Mouse (Mus musculus) kidney, postnatal 0 days (tissue): Measurements from ENCODE around the gene Slc4a1. TPM values are rescaled to one million over a fixed set of nuclear protein-coding genes. Genes with fewer than 3 reads are reported as not detected.
A peak's percentile ranks its signal among the peaks of the same experiment; 100 is the strongest.
"Not testable (repeated sequence)": the region's sequence is repeated elsewhere in the genome, so short reads cannot be mapped to it uniquely, and the experiment has no call there.

ENCODE experiments used
- ATAC-seq: fragments of 200-750 bp; cut with Nextera tagmentation; replicated peaks from 2 replicates; pipeline ENCODE4 v1.8.0; 2017; ENCODE audit warnings: low read depth, moderate number of reproducible peaks, moderate TSS enrichment, moderate library complexity; ENCODE audit not compliant: low FRiP score
- DNase-seq: peaks from one replicate; pipeline ENCODE4 v3.0.0-alpha.2; 2016; ENCODE audit warnings: low spot score
- H3K27ac ChIP-seq: fragments of 300-500 bp; sonication (generic); 2 replicates; pipeline ENCODE4 v1.5.1; 2014; ENCODE audit warnings: mild to moderate bottlenecking
- H3K27me3 ChIP-seq: fragments of 300-500 bp; sonication (generic); 2 replicates; pipeline ENCODE4 v1.6.1; 2014; ENCODE audit warnings: low read length, mixed read lengths; ENCODE audit not compliant: insufficient read depth
- H3K36me3 ChIP-seq: fragments of 300-500 bp; sonication (generic); 2 replicates; pipeline ENCODE4 v1.6.1; 2014; ENCODE audit warnings: low read length, mixed read lengths; ENCODE audit not compliant: insufficient read depth
- H3K4me1 ChIP-seq: fragments of 300-500 bp; sonication (generic); replicated peaks from 2 replicates; pipeline ENCODE4 v1.6.1; 2014; ENCODE audit warnings: antibody characterized with exemption, low read length, mixed read lengths; ENCODE audit not compliant: insufficient read depth
- H3K4me2 ChIP-seq: fragments of 300-500 bp; sonication (generic); 2 replicates; pipeline ENCODE4 v1.6.1; 2014; ENCODE audit warnings: mild to moderate bottlenecking, low read length, moderate library complexity, mixed read lengths
- H3K4me3 ChIP-seq: fragments of 300-500 bp; sonication (generic); replicated peaks from 2 replicates; pipeline ENCODE4 v1.5.1; 2014; ENCODE audit warnings: low read depth, low read length
- H3K9ac ChIP-seq: fragments of 300-500 bp; sonication (generic); 2 replicates; pipeline ENCODE4 v1.6.1; 2014; ENCODE audit warnings: low read depth, low read length
- H3K9me3 ChIP-seq: fragments of 300-500 bp; sonication (generic); replicated peaks from 2 replicates; pipeline ENCODE4 v1.6.1; 2016; ENCODE audit warnings: low read length, inconsistent platforms, mixed read lengths
- CTCF ChIP-seq: IDR thresholded peaks from 2 replicates; pipeline ENCODE4 v1.5.1; 2016; ENCODE audit warnings: antibody characterized with exemption, low read depth, mild to moderate bottlenecking, moderate library complexity
- WGBS: fragments of 180-500 bp; shearing (Covaris S2); extraction: QIAGEN DNeasy Blood & Tissue Kit; methylation state at CpG from one replicate; pipeline ENCODE4 v1.1.7; 2014; 5-methylcytosine and 5-hydroxymethylcytosine counted together
- polyA plus RNA-seq: library from polyadenylated mRNA; unstranded; fragments of >200 nt; fragmentation: Nextera tagmentation; extraction: Ambion mirVana; gene quantifications from 2 replicates; pipeline ENCODE4 v1.2.1, GENCODE M21; 2015

Gene Slc4a1
- 7.4 and 8.0 TPM in 2 replicates for polyA plus RNA-seq

DNA sequence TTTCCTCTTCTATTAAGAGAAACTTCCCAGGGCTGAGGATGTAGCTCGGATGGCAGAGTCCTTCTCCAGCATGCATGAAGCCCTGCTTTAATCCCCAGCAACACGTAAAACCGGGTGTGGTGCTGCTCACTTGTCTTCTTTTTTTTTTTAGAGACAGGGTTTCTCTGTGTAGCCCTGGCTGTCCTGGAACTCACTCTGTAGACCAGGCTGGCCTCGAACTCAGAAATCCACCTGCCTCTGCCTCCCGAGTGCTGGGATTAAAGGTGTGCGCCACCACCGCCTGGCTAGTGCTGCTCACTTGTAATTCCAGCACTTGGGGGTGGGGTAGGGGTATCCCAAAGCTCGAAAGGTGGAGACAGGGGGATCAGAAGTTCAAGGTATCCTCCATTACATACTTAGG, at the start of gene Slc4a1:
TSS of gene Slc4a1 (minus strand) at position 101 of the 400 bp plus-strand sequence.
- not testable (repeated sequence) for DNase-seq, H3K4me3 ChIP-seq, H3K36me3 ChIP-seq, H3K4me2 ChIP-seq, H3K9me3 ChIP-seq, H3K9ac ChIP-seq, H3K4me1 ChIP-seq, H3K27me3 ChIP-seq, ATAC-seq, H3K27ac ChIP-seq
- 83% methylated on average over 7 of the region's 8 CpGs for WGBS

DNA sequence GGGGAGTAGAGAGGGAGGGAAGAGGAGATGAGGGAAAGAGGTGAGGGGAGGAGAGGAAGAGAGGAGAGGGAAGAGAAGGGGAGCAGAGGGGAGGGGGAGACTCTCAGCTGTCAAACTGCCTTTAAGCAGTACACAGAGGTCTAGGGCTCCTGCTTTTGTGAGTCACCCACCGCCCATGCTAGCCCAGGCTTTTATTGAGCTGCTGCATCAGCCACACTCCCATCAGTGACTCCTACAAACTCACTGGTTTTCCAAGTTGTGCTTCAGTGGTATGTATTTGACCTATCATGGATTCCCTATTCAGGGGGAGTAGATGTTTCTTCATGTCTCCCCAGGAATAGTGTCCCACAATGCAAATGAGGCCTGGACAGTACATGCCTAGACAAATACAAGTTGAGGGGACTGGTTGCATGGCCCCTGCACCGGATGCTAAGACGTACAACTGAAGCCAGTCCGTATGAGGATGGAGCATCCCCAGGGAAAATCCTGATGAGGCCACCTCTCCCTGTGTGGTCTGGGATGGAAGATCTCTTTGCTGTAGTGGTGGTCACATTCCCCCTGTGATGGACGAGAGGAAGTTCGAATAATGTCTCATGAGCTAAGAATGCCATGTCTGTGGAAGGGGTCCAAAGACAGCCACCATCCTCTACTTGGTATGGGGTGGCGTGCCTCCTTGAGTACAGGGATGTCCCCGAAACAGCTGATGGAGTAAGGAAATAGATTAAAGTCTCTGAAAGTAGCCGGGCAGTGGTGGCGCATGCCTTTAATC, 49.2 kb upstream of the Slc4a1 start:
- Histone ChIP-seq H3K4me2 (no peak overlapping the region), H3K36me3 (no peaks in the 10 kb centered on the region), H3K9ac (no peak overlapping the region), H3K9me3 (no peaks in the 10 kb centered on the region), H3K4me3 (no peak overlapping the region), H3K27ac (no peak overlapping the region), H3K27me3 (no peaks in the 10 kb centered on the region), H3K4me1 (no peaks in the 10 kb centered on the region)
- no peak for DNase-seq
- no peak for ATAC-seq
- WGBS: 69% methylated on average over 10 of the region's 10 CpGs
- no peak for TF ChIP-seq CTCF

DNA sequence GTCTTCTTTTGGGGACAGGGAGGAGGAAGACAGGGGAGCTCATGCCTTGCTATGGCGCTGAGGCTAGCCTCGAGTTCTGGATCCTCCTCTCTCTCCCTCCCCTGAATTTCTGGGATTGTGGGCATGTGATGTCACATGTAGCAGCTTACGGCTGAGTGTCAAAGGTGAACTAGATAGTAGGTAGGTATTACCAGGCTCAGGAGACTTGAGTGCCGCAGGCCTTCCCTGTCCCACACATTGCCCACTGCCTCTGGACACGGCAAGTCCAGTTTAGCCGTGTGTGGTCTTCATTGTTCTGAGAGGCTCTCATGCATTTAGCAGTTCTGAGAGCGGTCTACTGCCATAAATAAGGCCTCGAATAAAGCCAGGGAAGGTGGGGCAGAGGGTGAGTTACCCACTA, 47.1 kb upstream of the Slc4a1 start:
- no peak for TF ChIP-seq CTCF
- DNase-seq: no peak
- H3K9me3 ChIP-seq: no peaks in the 10 kb centered on the region
- no peak overlapping the region for H3K4me2 ChIP-seq
- no peak overlapping the region for H3K4me3 ChIP-seq
- no peaks in the 10 kb centered on the region for H3K4me1 ChIP-seq
- H3K9ac ChIP-seq: no peak overlapping the region
- H3K36me3 ChIP-seq: no peaks in the 10 kb centered on the region
- no peaks in the 10 kb centered on the region for H3K27me3 ChIP-seq
- no peak overlapping the region for H3K27ac ChIP-seq
- WGBS: 66% methylated on average over 8 of the region's 8 CpGs
- no peak for ATAC-seq

DNA sequence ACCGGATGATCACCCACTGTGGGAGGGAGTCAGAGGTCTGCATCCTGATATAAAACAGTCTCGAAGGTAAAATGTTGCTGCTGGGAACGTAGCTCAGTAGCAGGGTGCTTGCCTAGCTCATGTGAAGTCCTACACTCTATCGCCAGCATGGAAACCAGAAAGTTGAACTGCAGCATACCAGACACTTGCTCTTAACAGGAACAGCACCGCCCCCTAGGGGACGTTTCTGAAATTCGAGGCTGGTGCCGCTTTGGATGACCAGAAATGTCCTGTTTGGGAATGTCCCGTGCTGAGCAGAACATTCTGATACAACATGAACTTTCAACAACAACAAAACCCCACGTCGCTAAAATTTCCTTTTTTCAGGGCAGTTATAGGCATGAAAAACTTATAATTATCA, 45.7 kb upstream of the Slc4a1 start:
- Histone ChIP-seq H3K4me3 (no peak overlapping the region), H3K27ac (no peak overlapping the region), H3K9ac (no peak overlapping the region), H3K36me3 (no peaks in the 10 kb centered on the region), H3K4me1 (no peaks in the 10 kb centered on the region), H3K9me3 (no peaks in the 10 kb centered on the region), H3K27me3 (no peaks in the 10 kb centered on the region), H3K4me2 (no peak overlapping the region)
- TF ChIP-seq CTCF: peak; percentile 97
- ATAC-seq: no peak
- WGBS: 6% methylated on average over 11 of the region's 11 CpGs
- DNase-seq: peak; percentile 95

DNA sequence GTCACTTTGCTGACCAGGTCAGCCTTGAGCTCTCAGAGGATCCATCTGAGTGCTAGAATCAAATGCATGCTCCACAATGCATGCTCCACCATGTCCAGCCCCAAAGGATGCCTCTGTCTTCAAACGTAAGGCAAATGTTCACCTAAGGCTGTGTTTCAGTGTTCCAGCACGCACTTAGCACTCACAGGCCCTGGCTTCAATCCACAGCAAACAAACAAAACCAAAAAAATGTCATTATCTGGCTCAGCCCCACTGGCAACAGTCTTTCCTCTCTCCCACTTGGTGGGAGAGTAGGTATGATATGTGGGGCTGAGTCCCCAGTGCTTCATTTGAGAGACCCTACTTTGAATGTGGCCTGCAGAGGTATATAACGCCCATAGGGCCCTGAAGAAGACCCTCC, 45.1 kb upstream of the Slc4a1 start:
- H3K27ac ChIP-seq: no peak overlapping the region
- 70% methylated on average over 3 of the region's 3 CpGs for WGBS
- H3K36me3 ChIP-seq: no peaks in the 10 kb centered on the region
- H3K9me3 ChIP-seq: no peaks in the 10 kb centered on the region
- DNase-seq (no peak), ATAC-seq (no peak)
- no peak overlapping the region for H3K4me2 ChIP-seq
- no peaks in the 10 kb centered on the region for H3K27me3 ChIP-seq
- peaks cover 5% of the 10 kb centered on the region; the same call in 1 of the 2 replicates for H3K4me1 ChIP-seq
- no peak overlapping the region for H3K4me3 ChIP-seq
- H3K9ac ChIP-seq: no peak overlapping the region
- TF ChIP-seq CTCF: no peak

DNA sequence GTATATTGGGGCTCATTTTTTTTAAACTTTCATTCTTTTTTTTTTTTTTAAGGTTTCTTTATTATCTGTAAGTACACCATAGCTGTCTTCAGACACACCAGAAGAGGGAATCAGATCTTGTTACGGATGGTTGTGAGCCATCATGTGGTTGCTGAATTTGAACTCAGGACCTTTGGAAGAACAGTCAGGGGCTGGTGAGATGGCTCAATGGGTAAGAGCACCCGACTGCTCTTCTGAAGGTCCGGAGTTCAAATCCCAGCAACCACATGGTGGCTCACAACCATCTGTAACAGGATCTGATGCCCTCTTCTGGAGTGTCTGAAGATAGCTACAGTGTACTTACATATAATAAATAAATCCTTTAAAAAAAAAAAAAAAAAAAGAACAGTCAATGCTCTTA, 44.3 kb upstream of the Slc4a1 start:
- ATAC-seq, H3K4me2 ChIP-seq, H3K36me3 ChIP-seq, H3K27me3 ChIP-seq, H3K9ac ChIP-seq, DNase-seq, H3K27ac ChIP-seq, H3K9me3 ChIP-seq, H3K4me3 ChIP-seq, H3K4me1 ChIP-seq: not testable (repeated sequence)
- 94% methylated on average over 3 of the region's 3 CpGs for WGBS
